Mouse (Mus musculus): ENCODE data around the gene Lrrc74a. TPM values are rescaled to one million over a fixed set of nuclear protein-coding genes. Genes with fewer than 3 reads are reported as not detected.

Gene Lrrc74a
- total RNA-seq, 4 experiments from 2014 or later, result not detected

GRCm38 (mm10) chr12:86786149-86787019, 52.2 kb downstream of the Lrrc74a start:
- DNase-seq (ENCODE audit: low spot score in 2 of 2), result no peak

- DNase-seq (ENCODE audit: low spot score in 2 of 2), result no peak
These were observed 52.9 kb downstream of the Lrrc74a start for GRCm38 (mm10) chr12:86787020-86787553.

GRCm38 (mm10) chr12:86790100-86790848, 56.1 kb downstream of the Lrrc74a start:
- no peak for DNase-seq (ENCODE audit: low spot score in 2 of 2)

- no peak for DNase-seq (ENCODE audit: low spot score in 2 of 2)
These were observed 56.6 kb downstream of the Lrrc74a start for GRCm38 (mm10) chr12:86790849-86791127.

GRCm38 (mm10) chr12:86791987-86792386, 57.8 kb downstream of the Lrrc74a start:
- DNase-seq (ENCODE audit: low spot score in 2 of 2), result no peak

- DNase-seq (ENCODE audit: low spot score in 2 of 2), result no peak
These were observed 59.7 kb downstream of the Lrrc74a start for GRCm38 (mm10) chr12:86793830-86794229.

GRCm38 (mm10) chr12:86794331-86794730, 60.2 kb downstream of the Lrrc74a start:
- DNase-seq (ENCODE audit: low spot score in 2 of 2), result no peak

- no peak for DNase-seq (ENCODE audit: low spot score in 2 of 2)
These were observed 61.1 kb downstream of the Lrrc74a start for GRCm38 (mm10) chr12:86795076-86795837.

- peak; percentile 83 to 88 for DNase-seq (ENCODE audit: low spot score in 2 of 2)
These were observed 61.7 kb downstream of the Lrrc74a start for GRCm38 (mm10) chr12:86795838-86796232.

GRCm38 (mm10) chr12:86796351-86796750, 62.2 kb downstream of the Lrrc74a start:
- DNase-seq (ENCODE audit: low spot score in 2 of 2), result no peak

GRCm38 (mm10) chr12:86797771-86798170, 63.6 kb downstream of the Lrrc74a start:
- no peak for DNase-seq (ENCODE audit: low spot score in 2 of 2)

- peak; percentile 83 to 95 for DNase-seq (ENCODE audit: low spot score in 2 of 2)
These were observed 64.8 kb downstream of the Lrrc74a start for GRCm38 (mm10) chr12:86798773-86799540.

- no peak for DNase-seq (ENCODE audit: low spot score in 2 of 2)
These were observed 65.6 kb downstream of the Lrrc74a start for GRCm38 (mm10) chr12:86799786-86800185.

- DNase-seq (ENCODE audit: low spot score in 2 of 2), result no peak
These were observed 66.2 kb downstream of the Lrrc74a start for GRCm38 (mm10) chr12:86800336-86800735.

GRCm38 (mm10) chr12:86800765-86801147, 66.6 kb downstream of the Lrrc74a start:
- no peak for DNase-seq (ENCODE audit: low spot score in 2 of 2)

GRCm38 (mm10) chr12:86801148-86802004, 67.2 kb downstream of the Lrrc74a start:
- DNase-seq (ENCODE audit: low spot score in 2 of 2), result peak; percentile 94 to 95

GRCm38 (mm10) chr12:86802005-86802671, 68.0 kb downstream of the Lrrc74a start:
- no peak for DNase-seq (ENCODE audit: low spot score in 2 of 2)

- DNase-seq (ENCODE audit: low spot score in 2 of 2), result no peak
These were observed 68.7 kb downstream of the Lrrc74a start for GRCm38 (mm10) chr12:86802899-86803298.

- DNase-seq (ENCODE audit: low spot score in 2 of 2), result no peak
These were observed 69.6 kb downstream of the Lrrc74a start for GRCm38 (mm10) chr12:86803651-86804307.
